Mouse (Mus musculus) hindbrain, postnatal 0 days (tissue): ENCODE results near the gene Mafb. TPM values are rescaled to one million over a fixed set of nuclear protein-coding genes. Genes with fewer than 3 reads are reported as not detected.
A peak's percentile ranks its signal among the peaks of the same experiment; 100 is the strongest.

Experiments used
- ATAC-seq: fragments of 200-750 bp; cut with Nextera tagmentation; 2 replicates; pipeline ENCODE4 v1.8.0; 2017; ENCODE audit warnings: mild to moderate bottlenecking, moderate TSS enrichment, moderate library complexity
- DNase-seq: peaks from one replicate; pipeline ENCODE4 v3.0.0-alpha.2; 2015; ENCODE audit warnings: low spot score
- H3K27ac ChIP-seq: fragments of 300-500 bp; sonication (generic); 2 replicates; pipeline ENCODE4 v1.5.1; 2014; ENCODE audit warnings: mild to moderate bottlenecking
- H3K27me3 ChIP-seq: fragments of 300-500 bp; sonication (generic); 2 replicates; pipeline ENCODE4 v1.6.1; 2014; ENCODE audit warnings: low read length, mixed read lengths; ENCODE audit not compliant: insufficient read depth
- H3K36me3 ChIP-seq: fragments of 300-500 bp; sonication (generic); 2 replicates; pipeline ENCODE4 v1.6.1; 2014; ENCODE audit warnings: low read length, mixed read lengths; ENCODE audit not compliant: insufficient read depth
- H3K4me1 ChIP-seq: fragments of 300-500 bp; sonication (generic); 2 replicates; pipeline ENCODE4 v1.6.1; 2014; ENCODE audit warnings: antibody characterized with exemption, low read length, mixed read lengths; ENCODE audit not compliant: insufficient read depth
- H3K4me2 ChIP-seq: fragments of 300-500 bp; sonication (generic); 2 replicates; pipeline ENCODE4 v1.6.1; 2014; ENCODE audit warnings: low read depth, mild to moderate bottlenecking, low read length, moderate library complexity, mixed read lengths
- H3K4me3 ChIP-seq: fragments of 300-500 bp; sonication (generic); 2 replicates; pipeline ENCODE4 v1.5.1; 2014; ENCODE audit warnings: low read length
- H3K9ac ChIP-seq: fragments of 300-500 bp; sonication (generic); replicated peaks from 2 replicates; pipeline ENCODE4 v1.6.1; 2014; ENCODE audit warnings: mild to moderate bottlenecking, low read length, moderate library complexity, mixed read lengths
- H3K9me3 ChIP-seq: fragments of 300-500 bp; sonication (generic); 2 replicates; pipeline ENCODE4 v1.6.1; 2016; ENCODE audit warnings: low read length, mixed read lengths
- CTCF ChIP-seq: IDR thresholded peaks from 2 replicates; pipeline ENCODE4 v1.5.1; 2016; ENCODE audit warnings: antibody characterized with exemption, control low read depth, low read depth
- WGBS: fragments of 180-500 bp; shearing (Covaris S2); extraction: QIAGEN DNeasy Blood & Tissue Kit; methylation state at CpG from one replicate; pipeline ENCODE4 v1.1.7; 2014; 5-methylcytosine and 5-hydroxymethylcytosine counted together
- polyA plus RNA-seq: library from polyadenylated mRNA; unstranded; fragments of >200 nt; fragmentation: Nextera tagmentation; extraction: Ambion mirVana; gene quantifications from 2 replicates; pipeline ENCODE4 v1.2.1, GENCODE M21; 2015
- total RNA-seq: library from RNA; depleted of rRNA; stranded (reverse); fragments of >200 nt; gene quantifications from 2 replicates; pipeline ENCODE4 v1.2.3, GENCODE M21; 2014

Mafb gene
- total and polyA plus RNA-seq, 2 experiments from 2014 or later, result 12.4 to 14.6 TPM

DNA sequence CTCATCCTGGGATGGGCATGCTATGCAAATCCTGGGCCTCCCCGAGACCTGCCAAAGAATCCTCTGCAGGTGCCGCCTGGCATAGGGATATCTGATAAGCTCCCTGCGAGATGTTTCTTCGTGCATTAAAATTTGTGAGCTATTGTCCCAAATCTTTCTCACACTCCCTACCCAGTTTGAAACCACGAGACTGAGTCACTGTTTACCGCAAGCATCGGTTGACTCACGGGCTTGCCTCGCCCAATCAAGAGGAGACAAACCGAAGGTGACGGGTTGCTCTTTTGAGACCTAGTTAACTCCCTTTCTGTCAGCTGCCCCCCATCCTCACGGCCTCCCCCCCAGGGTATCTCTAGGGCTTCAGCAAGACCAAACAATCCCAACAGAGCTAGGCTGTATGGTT lies 30.9 kb upstream of the Mafb start:
- H3K27me3 ChIP-seq, result no peaks in the 10 kb centered on the region
- no peaks in the 10 kb centered on the region for H3K36me3 ChIP-seq
- no peak overlapping the region for H3K9ac ChIP-seq
- H3K27ac ChIP-seq, result no peak overlapping the region
- H3K9me3 ChIP-seq, result no peaks in the 10 kb centered on the region
- 81% methylated on average over 12 of the region's 12 CpGs for WGBS
- H3K4me2 ChIP-seq, result no peak overlapping the region
- ATAC-seq (no peak), DNase-seq (no peak)
- no peak for TF ChIP-seq CTCF
- H3K4me1 ChIP-seq, result no peaks in the 10 kb centered on the region
- no peak overlapping the region for H3K4me3 ChIP-seq

- Histone ChIP-seq H3K27me3 (no peaks in the 10 kb centered on the region), H3K4me2 (no peak overlapping the region), H3K36me3 (no peaks in the 10 kb centered on the region), H3K4me3 (no peak overlapping the region), H3K9ac (no peak overlapping the region), H3K4me1 (no peaks in the 10 kb centered on the region), H3K9me3 (no peaks in the 10 kb centered on the region), H3K27ac (no peak overlapping the region)
- DNase-seq, result no peak
- TF ChIP-seq CTCF, result no peak
- no peak for ATAC-seq
- 55% methylated on average over 7 of the region's 7 CpGs for WGBS
Measured at GRCm38 (mm10) chr2:160394735-160395134, 27.9 kb upstream of the Mafb start.

DNA sequence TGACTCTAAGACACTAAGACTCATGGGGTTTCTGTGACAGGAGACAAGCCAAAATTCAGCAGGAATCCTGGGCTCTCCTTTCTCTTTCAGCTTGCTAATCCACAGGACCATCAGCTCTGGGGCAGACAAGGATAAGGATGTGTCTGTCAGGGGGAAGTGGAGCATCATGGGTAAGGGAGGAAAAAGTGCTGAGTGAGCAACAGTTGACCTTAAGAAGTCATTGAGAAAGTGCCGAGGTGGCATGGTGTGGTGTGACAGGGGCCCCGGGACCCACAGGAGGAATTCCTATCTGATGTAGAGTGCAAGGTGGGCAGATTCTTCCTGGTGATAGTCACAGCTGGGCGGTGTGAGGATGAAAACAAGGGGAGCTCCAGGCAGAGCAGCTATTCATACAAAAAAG lies 25.8 kb upstream of the Mafb start:
- Histone ChIP-seq H3K9ac (no peak overlapping the region), H3K36me3 (no peaks in the 10 kb centered on the region), H3K4me1 (no peaks in the 10 kb centered on the region), H3K4me2 (no peak overlapping the region), H3K4me3 (no peak overlapping the region), H3K27ac (no peak overlapping the region), H3K27me3 (no peaks in the 10 kb centered on the region), H3K9me3 (no peaks in the 10 kb centered on the region)
- no peak for DNase-seq
- WGBS, result 71% methylated on average over 3 of the region's 3 CpGs
- ATAC-seq, result no peak
- TF ChIP-seq CTCF, result no peak

DNA sequence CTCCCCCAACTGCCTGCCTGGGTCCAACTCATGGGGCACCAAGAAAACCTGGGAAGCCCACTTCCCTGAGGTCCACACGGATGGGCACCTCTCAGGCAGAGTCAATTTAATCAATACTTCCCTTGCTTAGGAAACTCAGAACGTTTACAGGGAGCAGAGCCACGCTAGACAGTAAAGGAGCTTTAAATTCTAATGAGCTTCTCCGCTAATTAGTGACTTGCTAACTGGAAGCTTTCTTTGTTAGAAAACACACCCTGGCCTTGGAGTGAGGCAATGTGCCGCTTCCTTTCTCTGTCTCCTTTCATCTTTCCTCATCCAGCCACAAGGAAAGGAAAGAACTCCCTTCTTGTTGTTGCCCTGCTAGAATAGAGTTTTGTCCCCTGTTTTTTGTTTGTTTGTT lies 21.7 kb upstream of the Mafb start:
- no peak overlapping the region for H3K4me3 ChIP-seq
- no peaks in the 10 kb centered on the region for H3K36me3 ChIP-seq
- DNase-seq (no peak), ATAC-seq (no peak)
- no peak overlapping the region for H3K9ac ChIP-seq
- no peak overlapping the region for H3K4me2 ChIP-seq
- H3K27ac ChIP-seq, result no peak overlapping the region
- 24% methylated on average over 5 of the region's 5 CpGs for WGBS
- no peaks in the 10 kb centered on the region for H3K27me3 ChIP-seq
- H3K4me1 ChIP-seq, result no peaks in the 10 kb centered on the region
- H3K9me3 ChIP-seq, result no peaks in the 10 kb centered on the region
- no peak for TF ChIP-seq CTCF

GRCm38 (mm10) chr2:160383418-160383817 lies 16.6 kb upstream of the Mafb start:
- no peak for DNase-seq
- H3K27ac ChIP-seq, result no peak overlapping the region
- no peak overlapping the region for H3K9ac ChIP-seq
- no peak overlapping the region for H3K4me3 ChIP-seq
- 54% methylated on average over 3 of the region's 3 CpGs for WGBS
- H3K4me1 ChIP-seq, result no peaks in the 10 kb centered on the region
- TF ChIP-seq CTCF, result no peak
- H3K9me3 ChIP-seq, result no peaks in the 10 kb centered on the region
- no peak for ATAC-seq
- no peaks in the 10 kb centered on the region for H3K36me3 ChIP-seq
- no peaks in the 10 kb centered on the region for H3K27me3 ChIP-seq
- H3K4me2 ChIP-seq, result no peak overlapping the region

DNA sequence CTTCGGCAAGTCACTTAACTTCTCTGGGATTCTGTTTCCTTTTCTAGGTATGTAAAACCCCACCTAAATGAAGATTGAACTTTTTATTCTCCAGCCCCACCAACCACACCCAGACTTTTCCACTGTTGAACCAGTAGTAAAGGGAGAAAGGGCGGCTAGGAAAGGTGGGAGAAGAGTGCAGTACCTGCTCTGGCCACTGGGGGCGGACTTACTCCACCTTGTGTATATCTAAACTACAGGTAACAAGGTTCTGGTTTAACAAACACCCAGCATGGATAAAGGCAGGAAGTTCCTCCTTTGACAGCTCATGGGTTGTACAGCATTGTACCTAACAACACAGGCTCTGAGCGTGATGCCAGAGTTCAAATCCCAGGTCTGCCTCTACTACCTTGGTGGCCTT lies 11.4 kb upstream of the Mafb start:
- Histone ChIP-seq H3K27me3 (peaks cover 26% of the 10 kb centered on the region), H3K9ac (no peak overlapping the region), H3K9me3 (no peaks in the 10 kb centered on the region), H3K27ac (no peak overlapping the region), H3K4me2 (no peak overlapping the region), H3K4me3 (no peak overlapping the region), H3K4me1 (no peaks in the 10 kb centered on the region), H3K36me3 (no peaks in the 10 kb centered on the region)
- peak; percentile 87 for TF ChIP-seq CTCF
- DNase-seq, result no peak
- ATAC-seq, result no peak
- 49% methylated on average over 4 of the region's 4 CpGs for WGBS

- 37% methylated on average over 5 of the region's 5 CpGs for WGBS
- H3K4me3 ChIP-seq, result no peak overlapping the region
- H3K9me3 ChIP-seq, result no peaks in the 10 kb centered on the region
- H3K9ac ChIP-seq, result no peak overlapping the region
- H3K27me3 ChIP-seq, result peaks cover 39% of the 10 kb centered on the region
- no peaks in the 10 kb centered on the region for H3K36me3 ChIP-seq
- no peak overlapping the region for H3K4me2 ChIP-seq
- no peaks in the 10 kb centered on the region for H3K4me1 ChIP-seq
- ATAC-seq, result no peak
- H3K27ac ChIP-seq, result no peak overlapping the region
- TF ChIP-seq CTCF, result peak; percentile 33; the same call in 1 of the 2 replicates
- no peak for DNase-seq
Measured at GRCm38 (mm10) chr2:160376236-160376635, 9.4 kb upstream of the Mafb start.
